Mouse (Mus musculus): ENCODE results near the gene Epb41. TPM values are rescaled to one million over a fixed set of nuclear protein-coding genes. Genes with fewer than 3 reads are reported as not detected.

Gene Epb41
- polyA plus RNA-seq, 2 experiments: 113 to 153 TPM

GRCm38 (mm10) chr4:132080492-132080983, 5.4 kb upstream of the Epb41 start:
- no peak for DNase-seq (ENCODE audit: low read depth in 3 of 3, low spot score in 3 of 3)
- H3K4me1 ChIP-seq (replicated peaks; ENCODE audit: control insufficient read depth in 2 of 2, insufficient read depth in 2 of 2, low read length in 1 of 2): peaks cover 33 to 39% of the 10 kb centered on the region in 2 experiments
- no peaks in the 10 kb centered on the region for H3K27me3 ChIP-seq (ENCODE audit: control insufficient read depth, insufficient read depth, low read length)
- no peaks in the 10 kb centered on the region for H3K36me3 ChIP-seq (replicated peaks; ENCODE audit: control insufficient read depth, insufficient read depth, low read depth)
- H3K27ac ChIP-seq: no peak overlapping the region
- H3K9ac ChIP-seq (replicated peaks): no peak overlapping the region
- ATAC-seq (ENCODE audit: insufficient read depth): no peak
- no peaks in the 10 kb centered on the region for H3K9me3 ChIP-seq (ENCODE audit: control insufficient read depth, low read length)
- TF ChIP-seq EP300 (IDR thresholded peaks at IDR 0.05; ENCODE audit: low read depth) (no peak), CTCF (IDR thresholded peaks at IDR 0.05; ENCODE audit: low read depth) (no peak)
- H3K4me2 ChIP-seq (ENCODE audit: low read depth): no peak overlapping the region
- H3K4me3 ChIP-seq (ENCODE audit: insufficient read depth in 1 of 2, low read depth in 2 of 2, low read length in 2 of 2): no peak overlapping the region
- 52% methylated on average over 4 of the region's 4 CpGs for WGBS (ENCODE audit: insufficient replicate concordance)

- ATAC-seq (ENCODE audit: insufficient read depth) (no peak), DNase-seq (ENCODE audit: low read depth in 3 of 3, low spot score in 3 of 3) (no peak)
- WGBS (ENCODE audit: insufficient replicate concordance): 14% methylated on average over 19 of the region's 19 CpGs
- Histone ChIP-seq H3K27me3 (ENCODE audit: control insufficient read depth, insufficient read depth, low read length) (no peaks in the 10 kb centered on the region), H3K4me1 (replicated peaks; ENCODE audit: control insufficient read depth in 2 of 2, insufficient read depth in 2 of 2, low read length in 1 of 2) (peaks cover 34 to 40% of the 10 kb centered on the region in 2 experiments), H3K36me3 (replicated peaks; ENCODE audit: control insufficient read depth, insufficient read depth, low read depth) (no peaks in the 10 kb centered on the region), H3K27ac (peak overlapping the region; percentile 100), H3K4me3 (ENCODE audit: insufficient read depth in 1 of 2, low read depth in 2 of 2, low read length in 2 of 2) (no peak overlapping the region; a peak in 1 of 4 replicates), H3K9me3 (ENCODE audit: control insufficient read depth, low read length) (no peaks in the 10 kb centered on the region), H3K9ac (replicated peaks) (no peak overlapping the region), H3K4me2 (ENCODE audit: low read depth) (peak overlapping the region; percentile 100)
- peak; percentile 92 for TF ChIP-seq CTCF (IDR thresholded peaks at IDR 0.05; ENCODE audit: low read depth)
- no peak for TF ChIP-seq EP300 (IDR thresholded peaks at IDR 0.05; ENCODE audit: low read depth)
Measured at GRCm38 (mm10) chr4:132079555-132080275, 4.6 kb upstream of the Epb41 start.

GRCm38 (mm10) chr4:132078296-132078714, 3.2 kb upstream of the Epb41 start:
- DNase-seq (ENCODE audit: low read depth in 3 of 3, low spot score in 3 of 3) (no peak), ATAC-seq (ENCODE audit: insufficient read depth) (no peak)
- H3K9me3 ChIP-seq (ENCODE audit: control insufficient read depth, low read length): no peaks in the 10 kb centered on the region
- H3K9ac ChIP-seq (replicated peaks): peak overlapping the region; percentile 76
- H3K27ac ChIP-seq: peak overlapping the region; percentile 100
- peak overlapping the region; percentile 100 for H3K4me2 ChIP-seq (ENCODE audit: low read depth)
- TF ChIP-seq EP300 (IDR thresholded peaks at IDR 0.05; ENCODE audit: low read depth): peak; percentile 20; the same call in 1 of the 2 replicates
- TF ChIP-seq CTCF (IDR thresholded peaks at IDR 0.05; ENCODE audit: low read depth): no peak
- no peaks in the 10 kb centered on the region for H3K36me3 ChIP-seq (replicated peaks; ENCODE audit: control insufficient read depth, insufficient read depth, low read depth)
- peak overlapping the region; percentile 21 to 27; a peak in 3 of 4 replicates for H3K4me3 ChIP-seq (ENCODE audit: insufficient read depth in 1 of 2, low read depth in 2 of 2, low read length in 2 of 2)
- no peaks in the 10 kb centered on the region for H3K27me3 ChIP-seq (ENCODE audit: control insufficient read depth, insufficient read depth, low read length)
- 6% methylated on average over 7 of the region's 7 CpGs for WGBS (ENCODE audit: insufficient replicate concordance)
- H3K4me1 ChIP-seq (replicated peaks; ENCODE audit: control insufficient read depth in 2 of 2, insufficient read depth in 2 of 2, low read length in 1 of 2): peaks cover 34 to 44% of the 10 kb centered on the region in 2 experiments

GRCm38 (mm10) chr4:132077445-132077844, 2.3 kb upstream of the Epb41 start:
- DNase-seq (ENCODE audit: low read depth in 3 of 3, low spot score in 3 of 3) (peak; percentile 97 to 98 (median 97)), ATAC-seq (ENCODE audit: insufficient read depth) (peak; percentile 61)
- peak overlapping the region; percentile 99 for H3K9ac ChIP-seq (replicated peaks)
- no peaks in the 10 kb centered on the region for H3K9me3 ChIP-seq (ENCODE audit: control insufficient read depth, low read length)
- H3K27me3 ChIP-seq (ENCODE audit: control insufficient read depth, insufficient read depth, low read length): no peaks in the 10 kb centered on the region
- peak overlapping the region; percentile 62 to 68; a peak in 3 of 4 replicates for H3K4me3 ChIP-seq (ENCODE audit: insufficient read depth in 1 of 2, low read depth in 2 of 2, low read length in 2 of 2)
- H3K36me3 ChIP-seq (replicated peaks; ENCODE audit: control insufficient read depth, insufficient read depth, low read depth): peaks cover 7% of the 10 kb centered on the region; the same call in 1 of the 2 replicates
- peak overlapping the region; percentile 100 for H3K4me2 ChIP-seq (ENCODE audit: low read depth)
- H3K4me1 ChIP-seq (replicated peaks; ENCODE audit: control insufficient read depth in 2 of 2, insufficient read depth in 2 of 2, low read length in 1 of 2): peaks cover 42 to 51% of the 10 kb centered on the region in 2 experiments
- TF ChIP-seq EP300 (IDR thresholded peaks at IDR 0.05; ENCODE audit: low read depth) (peak; percentile 96), CTCF (IDR thresholded peaks at IDR 0.05; ENCODE audit: low read depth) (no peak)
- 3% methylated on average over 7 of the region's 7 CpGs for WGBS (ENCODE audit: insufficient replicate concordance)
- peak overlapping the region; percentile 100 for H3K27ac ChIP-seq
